Comparison of ENCODE assay signal across 11 mouse cellular contexts in genomic region chr12:71936636-71937035, GRCm38 (mm10).
DNase-seq lines count a peak whose midpoint lies in the region; ATAC-seq and TF ChIP-seq lines count a peak whose summit lies in the region.
"Had no signal": no experiment of that assay in that cellular context is flagged by ENCODE, and none has a peak within 500 bp of the region (broad histone marks: within the 10 kb centered on the region; RNA-seq: fewer than 3 reads in every experiment).

No protein-coding gene starts in this region.

- no peaks in the 10 kb centered on the region for H3K27me3 ChIP-seq in intestine, embryonic 16.5 days (replicated peaks; ENCODE audit: control insufficient read depth, insufficient read depth, low read length)
- H3K27me3 ChIP-seq in intestine, embryonic 15.5 days (replicated peaks): no peaks in the 10 kb centered on the region
- no peaks in the 10 kb centered on the region for H3K27me3 ChIP-seq in heart, embryonic 12.5 days (replicated peaks)
- no peaks in the 10 kb centered on the region for H3K27me3 ChIP-seq in liver, embryonic 15.5 days
- H3K27me3 ChIP-seq in cerebellum, adult 2 months (ENCODE audit: control insufficient read depth, insufficient read depth, low read length): no peaks in the 10 kb centered on the region

- peak; percentile 22; the same call in 1 of the 2 replicates for ATAC-seq in intestine, embryonic 16.5 days
- ATAC-seq in intestine, embryonic 15.5 days: no peak
- no peak for ATAC-seq in heart, embryonic 12.5 days (ENCODE audit: insufficient number of reproducible peaks, low FRiP score)
- no peak for ATAC-seq in liver, embryonic 15.5 days (ENCODE audit: insufficient read depth)

- no peak for TF ChIP-seq CTCF in cerebellum, adult 2 months (IDR thresholded peaks at IDR 0.05; ENCODE audit: borderline replicate concordance, insufficient read depth, low read depth, low read length)

- no peak overlapping the region for H3K4me2 ChIP-seq in intestine, embryonic 16.5 days (ENCODE audit: low read depth, low read length)
- no peak overlapping the region for H3K4me2 ChIP-seq in intestine, embryonic 15.5 days (replicated peaks)
- no peak overlapping the region for H3K4me2 ChIP-seq in heart, embryonic 12.5 days
- H3K4me2 ChIP-seq in liver, embryonic 15.5 days: no peak overlapping the region

- DNase-seq in skeletal muscle tissue, adult 2 months (ENCODE audit: low read depth, low spot score): peak; percentile 26
- no peak for DNase-seq in cerebellum, adult 2 months
- DNase-seq in left cerebral cortex, adult 9 months (ENCODE audit: low spot score in 2 of 2): no peak
- DNase-seq in kidney, adult 8-10 months: no peak

- TF ChIP-seq POLR2A in cerebellum, adult 2 months (IDR thresholded peaks at IDR 0.05; ENCODE audit: borderline replicate concordance, insufficient read depth, low read length): no peak

- H3K36me3 ChIP-seq in intestine, embryonic 16.5 days (ENCODE audit: control insufficient read depth, insufficient read depth, low read length): no peaks in the 10 kb centered on the region
- H3K36me3 ChIP-seq in intestine, embryonic 15.5 days: no peaks in the 10 kb centered on the region
- peaks cover 15% of the 10 kb centered on the region; the same call in 1 of the 2 replicates for H3K36me3 ChIP-seq in heart, embryonic 12.5 days
- H3K36me3 ChIP-seq in liver, embryonic 15.5 days (replicated peaks): peaks cover 48% of the 10 kb centered on the region

- H3K9me3 ChIP-seq in intestine, embryonic 16.5 days (ENCODE audit: control insufficient read depth, low read length): no peaks in the 10 kb centered on the region
- H3K9me3 ChIP-seq in intestine, embryonic 15.5 days: no peaks in the 10 kb centered on the region
- H3K9me3 ChIP-seq in heart, embryonic 12.5 days (replicated peaks): no peaks in the 10 kb centered on the region
- no peaks in the 10 kb centered on the region for H3K9me3 ChIP-seq in liver, embryonic 15.5 days (replicated peaks)
- H3K9me3 ChIP-seq: embryonic facial prominence, embryonic 10.5 days had no signal

- H3K27ac ChIP-seq in intestine, embryonic 16.5 days (ENCODE audit: low read length): no peak overlapping the region
- no peak overlapping the region for H3K27ac ChIP-seq in intestine, embryonic 15.5 days
- H3K27ac ChIP-seq in heart, embryonic 12.5 days (ENCODE audit: poor library complexity, severe bottlenecking): peak overlapping the region; percentile 96
- H3K27ac ChIP-seq in liver, embryonic 15.5 days (replicated peaks): peak overlapping the region; percentile 49; the same call in 1 of the 2 replicates
- no peak overlapping the region for H3K27ac ChIP-seq in cerebellum, adult 2 months (ENCODE audit: insufficient read depth, low read length)
- H3K27ac ChIP-seq: embryonic facial prominence, embryonic 10.5 days; kidney, postnatal 0 days; stomach, postnatal 0 days had no signal

- 81% methylated on average over 1 of the region's 1 CpGs for WGBS in intestine, embryonic 16.5 days
- WGBS in intestine, embryonic 15.5 days: 82% methylated on average over 1 of the region's 1 CpGs
- 63% methylated on average over 1 of the region's 1 CpGs for whole genome bisulfite sequencing in heart, embryonic 12.5 days
- whole genome bisulfite sequencing in liver, embryonic 15.5 days (ENCODE audit: insufficient replicate concordance): 69% methylated on average over 1 of the region's 1 CpGs
- WGBS in cerebellum, adult 2 months: 94% methylated on average over 1 of the region's 1 CpGs

- H3K4me3 ChIP-seq in intestine, embryonic 16.5 days (ENCODE audit: low read length): no peak overlapping the region
- H3K4me3 ChIP-seq in intestine, embryonic 15.5 days (replicated peaks): no peak overlapping the region
- no peak overlapping the region for H3K4me3 ChIP-seq in heart, embryonic 12.5 days
- no peak overlapping the region for H3K4me3 ChIP-seq in liver, embryonic 15.5 days (replicated peaks)
- H3K4me3 ChIP-seq in cerebellum, adult 2 months (replicated peaks; ENCODE audit: insufficient read depth, low read depth, low read length): no peak overlapping the region
- H3K4me3 ChIP-seq: embryonic facial prominence, embryonic 10.5 days had no signal

- H3K4me1 ChIP-seq in intestine, embryonic 16.5 days (ENCODE audit: control insufficient read depth, insufficient read depth, low read length): peaks cover 10% of the 10 kb centered on the region
- 0 out of 2 replicates have a peak, but pooled peaks cover 4% of the 10 kb centered on the region for H3K4me1 ChIP-seq in intestine, embryonic 15.5 days (replicated peaks)
- H3K4me1 ChIP-seq in heart, embryonic 12.5 days (replicated peaks): peaks cover 80% of the 10 kb centered on the region
- H3K4me1 ChIP-seq in liver, embryonic 15.5 days (replicated peaks): peaks cover 63% of the 10 kb centered on the region
- peaks cover 12% of the 10 kb centered on the region for H3K4me1 ChIP-seq in cerebellum, adult 2 months (ENCODE audit: control insufficient read depth, insufficient read depth, low read length)
- H3K4me1 ChIP-seq: embryonic facial prominence, embryonic 10.5 days had no signal

- H3K9ac ChIP-seq in intestine, embryonic 16.5 days (ENCODE audit: low read depth, low read length): no peak overlapping the region
- H3K9ac ChIP-seq in intestine, embryonic 15.5 days: no peak overlapping the region
- no peak overlapping the region for H3K9ac ChIP-seq in heart, embryonic 12.5 days
- H3K9ac ChIP-seq in liver, embryonic 15.5 days: no peak overlapping the region

Comparison
In these comparisons a context has a peak if more than half of its experiments do, and no peak if none do; other contexts are left out.
1. H3K27ac ChIP-seq: peak in heart, embryonic 12.5 days (single experiment) and liver, embryonic 15.5 days (single experiment); none in intestine, embryonic 16.5 days (single experiment), intestine, embryonic 15.5 days (single experiment) and cerebellum, adult 2 months (single experiment).